Comparison of ENCODE assay signal across 14 mouse cellular contexts in genomic region chr12:103183057-103183456, GRCm38 (mm10). TPM values are rescaled to one million over a fixed set of nuclear protein-coding genes. Genes with fewer than 3 reads are reported as not detected.
DNase-seq lines count a peak whose midpoint lies in the region; ATAC-seq and TF ChIP-seq lines count a peak whose summit lies in the region.
"Had no signal": no experiment of that assay in that cellular context is flagged by ENCODE, and none has a peak within 500 bp of the region (broad histone marks: within the 10 kb centered on the region; RNA-seq: fewer than 3 reads in every experiment).

No protein-coding gene starts in this region.

- WGBS in forebrain, embryonic 11.5 days: 10% methylated on average over 7 of the region's 7 CpGs
- 31% methylated on average over 7 of the region's 7 CpGs for WGBS in forebrain, embryonic 16.5 days
- 17% methylated on average over 6 of the region's 7 CpGs for WGBS in lung, postnatal 0 days
- WGBS in forebrain, embryonic 14.5 days: 23% methylated on average over 7 of the region's 7 CpGs
- 24% methylated on average over 6 of the region's 7 CpGs for WGBS in stomach, postnatal 0 days

- H3K4me2 ChIP-seq in forebrain, embryonic 11.5 days (ENCODE audit: low read depth, low read length, severe bottlenecking): 0 out of 2 replicates have a peak overlapping the region, but pooled peaks have one; percentile 18
- H3K4me2 ChIP-seq in forebrain, embryonic 16.5 days (ENCODE audit: low read length): no peak overlapping the region
- H3K4me2 ChIP-seq in lung, postnatal 0 days (replicated peaks; ENCODE audit: low read depth, low read length): no peak overlapping the region
- no peak overlapping the region for H3K4me2 ChIP-seq in forebrain, embryonic 14.5 days (ENCODE audit: low read length)
- H3K4me2 ChIP-seq in stomach, postnatal 0 days (replicated peaks; ENCODE audit: low read depth): no peak overlapping the region
- H3K4me2 ChIP-seq: stomach, embryonic 15.5 days had no signal

- no peak overlapping the region for H3K4me3 ChIP-seq in forebrain, embryonic 11.5 days (ENCODE audit: low read depth, low read length)
- H3K4me3 ChIP-seq in forebrain, embryonic 16.5 days (replicated peaks; ENCODE audit: low read length): no peak overlapping the region
- no peak overlapping the region for H3K4me3 ChIP-seq in lung, postnatal 0 days (ENCODE audit: low read depth, low read length)
- H3K4me3 ChIP-seq in forebrain, embryonic 14.5 days (ENCODE audit: low read depth, low read length): no peak overlapping the region
- H3K4me3 ChIP-seq in stomach, postnatal 0 days (ENCODE audit: low read depth, low read length): no peak overlapping the region
- H3K4me3 ChIP-seq: left cerebral cortex, adult 2 months; stomach, embryonic 15.5 days had no signal

- ATAC-seq in forebrain, embryonic 11.5 days (replicated peaks; ENCODE audit: low FRiP score): peak; percentile 51; the same call in 1 of the 2 replicates
- ATAC-seq in forebrain, embryonic 16.5 days: no peak
- 0 out of 2 replicates have a peak, but pooled peaks have one; percentile 12 for ATAC-seq in lung, postnatal 0 days
- 0 out of 2 replicates have a peak, but pooled peaks have one; percentile 23 for ATAC-seq in forebrain, embryonic 14.5 days
- ATAC-seq in stomach, postnatal 0 days (ENCODE audit: low FRiP score, low TSS enrichment): 0 out of 2 replicates have a peak, but pooled peaks have one; percentile 32
- no peak for ATAC-seq in CD4-positive, CD25-positive, alpha-beta regulatory T cell, adult 4 months
- ATAC-seq: inflammation-experienced regulatory T-cells, adult 6 months had no signal

- no peak overlapping the region for H3K9ac ChIP-seq in forebrain, embryonic 11.5 days (ENCODE audit: low read length)
- H3K9ac ChIP-seq in forebrain, embryonic 16.5 days (replicated peaks; ENCODE audit: low read depth, low read length): no peak overlapping the region
- no peak overlapping the region for H3K9ac ChIP-seq in lung, postnatal 0 days (replicated peaks; ENCODE audit: low read depth)
- no peak overlapping the region for H3K9ac ChIP-seq in forebrain, embryonic 14.5 days (ENCODE audit: low read length)
- no peak overlapping the region for H3K9ac ChIP-seq in stomach, postnatal 0 days (ENCODE audit: low read length)
- H3K9ac ChIP-seq: stomach, embryonic 15.5 days had no signal

- H3K27ac ChIP-seq in forebrain, embryonic 11.5 days (ENCODE audit: low read depth, low read length): no peak overlapping the region
- no peak overlapping the region for H3K27ac ChIP-seq in forebrain, embryonic 16.5 days (ENCODE audit: low read length)
- H3K27ac ChIP-seq in lung, postnatal 0 days (ENCODE audit: low read length): no peak overlapping the region
- H3K27ac ChIP-seq in forebrain, embryonic 14.5 days (ENCODE audit: low read depth, low read length): no peak overlapping the region
- no peak overlapping the region for H3K27ac ChIP-seq in stomach, postnatal 0 days (replicated peaks)
- H3K27ac ChIP-seq: left cerebral cortex, adult 2 months; stomach, embryonic 15.5 days had no signal

- no peaks in the 10 kb centered on the region for H3K9me3 ChIP-seq in forebrain, embryonic 11.5 days (ENCODE audit: control insufficient read depth, low read length)
- no peaks in the 10 kb centered on the region for H3K9me3 ChIP-seq in forebrain, embryonic 16.5 days (ENCODE audit: control insufficient read depth, low read length)
- no peaks in the 10 kb centered on the region for H3K9me3 ChIP-seq in lung, postnatal 0 days (ENCODE audit: low read length)
- no peaks in the 10 kb centered on the region for H3K9me3 ChIP-seq in forebrain, embryonic 14.5 days (replicated peaks; ENCODE audit: control insufficient read depth, low read length)
- no peaks in the 10 kb centered on the region for H3K9me3 ChIP-seq in stomach, postnatal 0 days (ENCODE audit: control insufficient read depth, low read length)
- H3K9me3 ChIP-seq: stomach, embryonic 15.5 days had no signal

- no peaks in the 10 kb centered on the region for H3K4me1 ChIP-seq in forebrain, embryonic 11.5 days (replicated peaks; ENCODE audit: control insufficient read depth, insufficient read depth, low read length)
- H3K4me1 ChIP-seq in forebrain, embryonic 16.5 days (replicated peaks; ENCODE audit: control insufficient read depth, insufficient read depth, low read length): no peaks in the 10 kb centered on the region
- no peaks in the 10 kb centered on the region for H3K4me1 ChIP-seq in lung, postnatal 0 days (ENCODE audit: insufficient read depth, low read depth, low read length)
- H3K4me1 ChIP-seq in forebrain, embryonic 14.5 days (ENCODE audit: control insufficient read depth, insufficient read depth, low read length): no peaks in the 10 kb centered on the region
- no peaks in the 10 kb centered on the region for H3K4me1 ChIP-seq in stomach, postnatal 0 days (replicated peaks; ENCODE audit: control insufficient read depth, insufficient read depth)
- H3K4me1 ChIP-seq: stomach, embryonic 15.5 days had no signal

- TF ChIP-seq CTCF in lung, postnatal 0 days (IDR thresholded peaks at IDR 0.05): no peak
- no peak for TF ChIP-seq CTCF in stomach, postnatal 0 days (IDR thresholded peaks at IDR 0.05; ENCODE audit: low read depth)

- no peaks in the 10 kb centered on the region for H3K27me3 ChIP-seq in forebrain, embryonic 11.5 days (ENCODE audit: control insufficient read depth, insufficient read depth, low read length)
- H3K27me3 ChIP-seq in forebrain, embryonic 16.5 days (replicated peaks; ENCODE audit: control insufficient read depth, insufficient read depth, low read length): no peaks in the 10 kb centered on the region
- no peaks in the 10 kb centered on the region for H3K27me3 ChIP-seq in lung, postnatal 0 days (replicated peaks; ENCODE audit: insufficient read depth, low read length)
- no peaks in the 10 kb centered on the region for H3K27me3 ChIP-seq in forebrain, embryonic 14.5 days (replicated peaks; ENCODE audit: control insufficient read depth, insufficient read depth, low read length)
- no peaks in the 10 kb centered on the region for H3K27me3 ChIP-seq in stomach, postnatal 0 days (ENCODE audit: control insufficient read depth, insufficient read depth, low read length)
- H3K27me3 ChIP-seq: stomach, embryonic 15.5 days had no signal

- H3K36me3 ChIP-seq in forebrain, embryonic 11.5 days (ENCODE audit: control insufficient read depth, insufficient read depth, low read length): no peaks in the 10 kb centered on the region
- peaks cover 7% of the 10 kb centered on the region for H3K36me3 ChIP-seq in forebrain, embryonic 16.5 days (ENCODE audit: control insufficient read depth, insufficient read depth)
- H3K36me3 ChIP-seq in lung, postnatal 0 days (ENCODE audit: insufficient read depth, low read length): no peaks in the 10 kb centered on the region
- peaks cover 21% of the 10 kb centered on the region for H3K36me3 ChIP-seq in forebrain, embryonic 14.5 days (ENCODE audit: control insufficient read depth, insufficient read depth, low read length)
- no peaks in the 10 kb centered on the region for H3K36me3 ChIP-seq in stomach, postnatal 0 days (ENCODE audit: control insufficient read depth, insufficient read depth, low read length)
- H3K36me3 ChIP-seq: stomach, embryonic 15.5 days had no signal

- no peak for DNase-seq in forebrain, embryonic 11.5 days (ENCODE audit: low spot score)
- DNase-seq in lung, postnatal 0 days (ENCODE audit: low spot score): no peak
- no peak for DNase-seq in lung, postnatal 10 days
- no peak for DNase-seq in forebrain, embryonic 14.5 days (ENCODE audit: low spot score)
- DNase-seq in stomach, postnatal 0 days (ENCODE audit: low spot score): no peak
- no peak for DNase-seq in kidney, postnatal 4 days
- DNase-seq: adrenal gland, postnatal 36 days; gastrocnemius, postnatal 10 days had no signal

- no peak for TF ChIP-seq EP300 in lung, postnatal 0 days (IDR thresholded peaks at IDR 0.05)
- no peak for TF ChIP-seq EP300 in stomach, postnatal 0 days (optimal IDR thresholded peaks at IDR 0.05)

RNA-seq across cellular contexts. Expression of gene Prima1, which starts 58.9 kb away (rescaled TPM):
- 0.31 and 0.95 TPM in 2 replicates for polyA plus RNA-seq in forebrain, embryonic 11.5 days (2014; fragmentation: Nextera tagmentation; extraction: Ambion mirVana)
- 0.25 TPM in 1 of 2 replicates, not detected in the other for polyA plus RNA-seq in forebrain, embryonic 16.5 days (2015; fragmentation: Nextera tagmentation; extraction: Ambion mirVana)
- 0.13 TPM in 1 of 2 replicates, not detected in the other for polyA plus RNA-seq in lung, postnatal 0 days (2015; fragmentation: Nextera tagmentation; extraction: Ambion mirVana)
- polyA plus RNA-seq in forebrain, embryonic 14.5 days (2014; fragmentation: Nextera tagmentation; extraction: Ambion mirVana): 0.33 TPM in 1 of 2 replicates, not detected in the other
- 1.5 and 2.0 TPM in 2 replicates for polyA plus RNA-seq in stomach, postnatal 0 days (2015; fragmentation: Nextera tagmentation; extraction: Ambion mirVana)
- not detected for polyA plus RNA-seq in CD4-positive, CD25-positive, alpha-beta regulatory T cell, adult 4 months (2017; shearing (Covaris generic))
- polyA plus RNA-seq: inflammation-experienced regulatory T-cells, adult 6 months; liver, adult 2 months had no signal

Comparison
In these comparisons a context has a peak if more than half of its experiments do, and no peak if none do; other contexts are left out.
1. ATAC-seq: peak in forebrain, embryonic 11.5 days (single experiment), lung, postnatal 0 days (single experiment), forebrain, embryonic 14.5 days (single experiment) and stomach, postnatal 0 days (single experiment); none in forebrain, embryonic 16.5 days (single experiment) and CD4-positive, CD25-positive, alpha-beta regulatory T cell, adult 4 months (single experiment).